ENCODE assay signal across 24 mouse cellular contexts in the genomic region with DNA sequence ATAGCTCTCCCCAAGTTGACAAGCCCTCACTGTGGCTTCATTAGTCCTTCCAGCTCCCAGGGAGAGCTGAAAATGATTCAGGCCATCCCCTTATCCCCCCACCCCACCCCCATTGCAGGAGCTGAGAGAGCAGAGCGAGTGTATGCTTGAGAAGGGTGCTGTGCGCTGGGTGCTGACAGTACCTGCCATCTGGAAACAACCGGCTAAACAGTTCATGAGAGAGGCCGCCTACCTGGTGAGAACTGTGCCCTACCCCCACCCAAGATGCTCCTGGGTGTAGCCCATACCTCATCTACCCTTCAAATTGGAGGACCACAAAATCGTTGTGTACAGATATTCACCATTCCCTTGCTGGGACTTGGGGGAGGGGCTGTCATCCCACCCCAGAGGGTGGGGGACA. TPM values are rescaled to one million over a fixed set of nuclear protein-coding genes. Genes with fewer than 3 reads are reported as not detected.
DNase-seq lines count a peak whose midpoint lies in the region; ATAC-seq and TF ChIP-seq lines count a peak whose summit lies in the region.
"Had no signal": no experiment of that assay in that cellular context is flagged by ENCODE, and none has a peak within 500 bp of the region (broad histone marks: within the 10 kb centered on the region; RNA-seq: fewer than 3 reads in every experiment).

No protein-coding gene starts in this region.

- peaks cover 63% of the 10 kb centered on the region for H3K4me1 ChIP-seq in heart, embryonic 10.5 days
- peaks cover 42% of the 10 kb centered on the region for H3K4me1 ChIP-seq in heart, embryonic 11.5 days (ENCODE audit: control insufficient read depth, insufficient read depth, low read length)
- peaks cover 86% of the 10 kb centered on the region for H3K4me1 ChIP-seq in liver, embryonic 12.5 days
- H3K4me1 ChIP-seq in liver, embryonic 11.5 days (replicated peaks; ENCODE audit: control insufficient read depth, insufficient read depth, low read length), result peaks cover 45% of the 10 kb centered on the region
- peaks cover 38% of the 10 kb centered on the region for H3K4me1 ChIP-seq in liver, postnatal 0 days (ENCODE audit: insufficient read depth)
- H3K4me1 ChIP-seq: hindbrain, embryonic 15.5 days had no signal

- H3K4me3 ChIP-seq in heart, embryonic 10.5 days, result no peak overlapping the region
- no peak overlapping the region for H3K4me3 ChIP-seq in heart, embryonic 11.5 days (ENCODE audit: low read depth, low read length)
- H3K4me3 ChIP-seq in liver, embryonic 12.5 days, result no peak overlapping the region
- no peak overlapping the region for H3K4me3 ChIP-seq in liver, embryonic 11.5 days (ENCODE audit: low read depth, low read length)
- no peak overlapping the region for H3K4me3 ChIP-seq in liver, postnatal 0 days (ENCODE audit: low read depth, low read length)
- H3K4me3 ChIP-seq: embryonic facial prominence, embryonic 10.5 days; hindbrain, embryonic 15.5 days; intestine, embryonic 15.5 days; layer of hippocampus, adult 2 months; limb, embryonic 15.5 days; myocyte had no signal

- no peaks in the 10 kb centered on the region for H3K27me3 ChIP-seq in heart, embryonic 10.5 days (ENCODE audit: insufficient read depth, poor library complexity, severe bottlenecking)
- no peaks in the 10 kb centered on the region; the same call in 1 of the 2 replicates for H3K27me3 ChIP-seq in heart, embryonic 11.5 days (ENCODE audit: control insufficient read depth, insufficient read depth, low read length)
- no peaks in the 10 kb centered on the region for H3K27me3 ChIP-seq in liver, embryonic 12.5 days (replicated peaks)
- no peaks in the 10 kb centered on the region for H3K27me3 ChIP-seq in liver, embryonic 11.5 days (replicated peaks; ENCODE audit: control insufficient read depth, insufficient read depth, low read length)
- H3K27me3 ChIP-seq in liver, postnatal 0 days (ENCODE audit: insufficient read depth, low read length), result no peaks in the 10 kb centered on the region
- H3K27me3 ChIP-seq: hindbrain, embryonic 15.5 days; intestine, embryonic 15.5 days; limb, embryonic 15.5 days had no signal

- peak overlapping the region; percentile 80; the same call in 1 of the 2 replicates for H3K27ac ChIP-seq in heart, embryonic 10.5 days
- H3K27ac ChIP-seq in heart, embryonic 11.5 days (ENCODE audit: low read depth, low read length), result no peak overlapping the region; the same call in 1 of the 2 replicates
- peak overlapping the region; percentile 68; the same call in 1 of the 2 replicates for H3K27ac ChIP-seq in liver, embryonic 12.5 days
- H3K27ac ChIP-seq in liver, embryonic 11.5 days (ENCODE audit: low read depth, low read length), result no peak overlapping the region
- 0 out of 2 replicates have a peak overlapping the region, but pooled peaks have one; percentile 57 for H3K27ac ChIP-seq in liver, postnatal 0 days (ENCODE audit: low read depth)
- H3K27ac ChIP-seq: embryonic facial prominence, embryonic 10.5 days; limb, embryonic 15.5 days had no signal

- no peak overlapping the region for H3K9ac ChIP-seq in heart, embryonic 11.5 days (ENCODE audit: low read depth, low read length)
- H3K9ac ChIP-seq in liver, embryonic 12.5 days, result no peak overlapping the region
- no peak overlapping the region for H3K9ac ChIP-seq in liver, embryonic 11.5 days (ENCODE audit: low read depth, low read length)
- no peak overlapping the region for H3K9ac ChIP-seq in liver, postnatal 0 days (replicated peaks)
- H3K9ac ChIP-seq: hindbrain, embryonic 15.5 days; intestine, embryonic 15.5 days; limb, embryonic 15.5 days had no signal

- H3K9me3 ChIP-seq in heart, embryonic 10.5 days, result no peaks in the 10 kb centered on the region
- no peaks in the 10 kb centered on the region for H3K9me3 ChIP-seq in heart, embryonic 11.5 days (replicated peaks; ENCODE audit: control insufficient read depth, low read length)
- no peaks in the 10 kb centered on the region for H3K9me3 ChIP-seq in liver, embryonic 12.5 days (replicated peaks)
- H3K9me3 ChIP-seq in liver, embryonic 11.5 days (ENCODE audit: control insufficient read depth, low read length), result no peaks in the 10 kb centered on the region
- no peaks in the 10 kb centered on the region for H3K9me3 ChIP-seq in liver, postnatal 0 days (ENCODE audit: low read length)
- H3K9me3 ChIP-seq: embryonic facial prominence, embryonic 10.5 days; hindbrain, embryonic 15.5 days; intestine, embryonic 15.5 days; limb, embryonic 15.5 days had no signal

- 78% methylated on average over 5 of the region's 5 CpGs for WGBS in heart, embryonic 10.5 days
- WGBS in heart, embryonic 11.5 days (ENCODE audit: insufficient replicate concordance), result 84% methylated on average over 5 of the region's 5 CpGs
- WGBS in liver, embryonic 12.5 days (ENCODE audit: insufficient replicate concordance), result 79% methylated on average over 5 of the region's 5 CpGs
- WGBS in liver, embryonic 11.5 days, result 92% methylated on average over 5 of the region's 5 CpGs
- WGBS in liver, postnatal 0 days (ENCODE audit: insufficient replicate concordance), result 86% methylated on average over 5 of the region's 5 CpGs

- ATAC-seq in heart, embryonic 11.5 days (replicated peaks; ENCODE audit: insufficient number of reproducible peaks, low FRiP score, low TSS enrichment), result no peak
- no peak for ATAC-seq in liver, embryonic 12.5 days
- ATAC-seq in liver, embryonic 11.5 days (replicated peaks; ENCODE audit: low FRiP score), result no peak
- no peak for ATAC-seq in liver, postnatal 0 days

- peak; percentile 68 for DNase-seq in heart, embryonic 10.5 days (ENCODE audit: low spot score)
- DNase-seq in liver, embryonic 11.5 days (ENCODE audit: low spot score), result no peak
- peak; percentile 9 to 56 for DNase-seq in spleen, postnatal 4 days (ENCODE audit: low spot score in 2 of 2)
- no peak for DNase-seq in spleen, postnatal 36 days (ENCODE audit: low spot score in 2 of 2)
- no peak for DNase-seq in liver, postnatal 0 days
- DNase-seq: cerebellum, adult 8-10 months; gastrocnemius, postnatal 10 days; lung, postnatal 10 days; midbrain, embryonic 14.5 days; thymus, postnatal 14 days had no signal

- H3K36me3 ChIP-seq in heart, embryonic 10.5 days, result peaks cover 38% of the 10 kb centered on the region
- H3K36me3 ChIP-seq in heart, embryonic 11.5 days (ENCODE audit: control insufficient read depth, insufficient read depth, low read length), result peaks cover 2% of the 10 kb centered on the region; the same call in 1 of the 2 replicates
- peaks cover 64% of the 10 kb centered on the region for H3K36me3 ChIP-seq in liver, embryonic 12.5 days
- peaks cover 13% of the 10 kb centered on the region; the same call in 1 of the 2 replicates for H3K36me3 ChIP-seq in liver, embryonic 11.5 days (ENCODE audit: control insufficient read depth, insufficient read depth, low read length)
- H3K36me3 ChIP-seq in liver, postnatal 0 days (replicated peaks; ENCODE audit: insufficient read depth, low read length), result peaks cover 5% of the 10 kb centered on the region; the same call in 1 of the 2 replicates

- no peak for TF ChIP-seq CTCF in liver, postnatal 0 days (IDR thresholded peaks at IDR 0.05; ENCODE audit: low read depth)

- no peak overlapping the region for H3K4me2 ChIP-seq in heart, embryonic 11.5 days
- no peak overlapping the region for H3K4me2 ChIP-seq in liver, embryonic 12.5 days
- H3K4me2 ChIP-seq in liver, embryonic 11.5 days, result no peak overlapping the region
- no peak overlapping the region for H3K4me2 ChIP-seq in liver, postnatal 0 days (ENCODE audit: low read depth, low read length)
- H3K4me2 ChIP-seq: hindbrain, embryonic 15.5 days; intestine, embryonic 15.5 days; limb, embryonic 15.5 days had no signal

- no peak for TF ChIP-seq EP300 in liver, postnatal 0 days (IDR thresholded peaks at IDR 0.05; ENCODE audit: low read depth)

RNA-seq across cellular contexts. Expression of gene Gm11037, which starts 6.0 kb away (rescaled TPM):
- polyA plus RNA-seq in heart, embryonic 10.5 days (2016; fragmentation: Nextera tagmentation; extraction: Ambion mirVana), result not detected in 2 replicates
- not detected in 2 replicates for polyA plus RNA-seq in heart, embryonic 11.5 days (2014; fragmentation: Nextera tagmentation; extraction: Ambion mirVana)
- not detected in 2 replicates for polyA plus RNA-seq in liver, embryonic 12.5 days (2016; fragmentation: Nextera tagmentation; extraction: Ambion mirVana)
- polyA plus RNA-seq in liver, embryonic 11.5 days (2014; fragmentation: Nextera tagmentation; extraction: Ambion mirVana), result not detected in 2 replicates
- not detected in 2 replicates for polyA plus RNA-seq in liver, postnatal 0 days (2015; fragmentation: Nextera tagmentation; extraction: Ambion mirVana)
- polyA plus RNA-seq: C2C12; embryonic facial prominence, embryonic 10.5 days; forebrain, embryonic 11.5 days; hindbrain, embryonic 15.5 days; intestine, embryonic 15.5 days; kidney, embryonic 16.5 days; limb, embryonic 15.5 days; midbrain, embryonic 14.5 days; myocyte; neural tube, embryonic 14.5 days; spleen, adult 2 months; stomach, postnatal 0 days had no signal

RNA-seq across cellular contexts. Expression of gene Hspa12b, which starts 12.2 kb away (rescaled TPM):
- polyA plus RNA-seq in heart, embryonic 10.5 days (2016; fragmentation: Nextera tagmentation; extraction: Ambion mirVana), result 10.0 and 10.8 TPM in 2 replicates
- 5.6 and 6.3 TPM in 2 replicates for polyA plus RNA-seq in heart, embryonic 11.5 days (2014; fragmentation: Nextera tagmentation; extraction: Ambion mirVana)
- 4.2 TPM in 2 replicates for polyA plus RNA-seq in liver, embryonic 12.5 days (2016; fragmentation: Nextera tagmentation; extraction: Ambion mirVana)
- 5.5 TPM in 2 replicates for polyA plus RNA-seq in liver, embryonic 11.5 days (2014; fragmentation: Nextera tagmentation; extraction: Ambion mirVana)
- polyA plus RNA-seq in liver, postnatal 0 days (2015; fragmentation: Nextera tagmentation; extraction: Ambion mirVana), result 0.65 and 0.67 TPM in 2 replicates

RNA-seq across cellular contexts. Expression of gene 1700037H04Rik, which starts 20.6 kb away (rescaled TPM):
- polyA plus RNA-seq in heart, embryonic 10.5 days (2016; fragmentation: Nextera tagmentation; extraction: Ambion mirVana), result 82.6 and 86.0 TPM in 2 replicates
- 83.0 and 83.4 TPM in 2 replicates for polyA plus RNA-seq in heart, embryonic 11.5 days (2014; fragmentation: Nextera tagmentation; extraction: Ambion mirVana)
- polyA plus RNA-seq in liver, embryonic 12.5 days (2016; fragmentation: Nextera tagmentation; extraction: Ambion mirVana), result 131 and 141 TPM in 2 replicates
- polyA plus RNA-seq in liver, embryonic 11.5 days (2014; fragmentation: Nextera tagmentation; extraction: Ambion mirVana), result 130 TPM in 2 replicates
- 58.1 and 61.6 TPM in 2 replicates for polyA plus RNA-seq in liver, postnatal 0 days (2015; fragmentation: Nextera tagmentation; extraction: Ambion mirVana)

RNA-seq across cellular contexts. Expression of gene Cenpb, which starts 40.6 kb away (rescaled TPM):
- 4.9 and 5.1 TPM in 2 replicates for polyA plus RNA-seq in heart, embryonic 10.5 days (2016; fragmentation: Nextera tagmentation; extraction: Ambion mirVana)
- polyA plus RNA-seq in heart, embryonic 11.5 days (2014; fragmentation: Nextera tagmentation; extraction: Ambion mirVana), result 4.1 and 4.6 TPM in 2 replicates
- 5.9 and 6.5 TPM in 2 replicates for polyA plus RNA-seq in liver, embryonic 12.5 days (2016; fragmentation: Nextera tagmentation; extraction: Ambion mirVana)
- 3.8 and 4.9 TPM in 2 replicates for polyA plus RNA-seq in liver, embryonic 11.5 days (2014; fragmentation: Nextera tagmentation; extraction: Ambion mirVana)
- 4.2 and 4.8 TPM in 2 replicates for polyA plus RNA-seq in liver, postnatal 0 days (2015; fragmentation: Nextera tagmentation; extraction: Ambion mirVana)

RNA-seq across cellular contexts. Expression of gene Cdc25b, which starts 47.5 kb away (rescaled TPM):
- polyA plus RNA-seq in heart, embryonic 10.5 days (2016; fragmentation: Nextera tagmentation; extraction: Ambion mirVana), result 27.8 and 35.9 TPM in 2 replicates
- polyA plus RNA-seq in heart, embryonic 11.5 days (2014; fragmentation: Nextera tagmentation; extraction: Ambion mirVana), result 41.1 and 41.8 TPM in 2 replicates
- 172 and 182 TPM in 2 replicates for polyA plus RNA-seq in liver, embryonic 12.5 days (2016; fragmentation: Nextera tagmentation; extraction: Ambion mirVana)
- 76.4 and 85.4 TPM in 2 replicates for polyA plus RNA-seq in liver, embryonic 11.5 days (2014; fragmentation: Nextera tagmentation; extraction: Ambion mirVana)
- 67.6 and 77.7 TPM in 2 replicates for polyA plus RNA-seq in liver, postnatal 0 days (2015; fragmentation: Nextera tagmentation; extraction: Ambion mirVana)

Comparison
In these comparisons a context has a peak if more than half of its experiments do, and no peak if none do; other contexts are left out.
1. DNase-seq: peak in heart, embryonic 10.5 days (single experiment) and spleen, postnatal 4 days (2 of 2); none in liver, embryonic 11.5 days (single experiment), spleen, postnatal 36 days (0 of 2) and liver, postnatal 0 days (single experiment).
2. H3K27ac ChIP-seq: peak in heart, embryonic 10.5 days (single experiment), liver, embryonic 12.5 days (single experiment) and liver, postnatal 0 days (single experiment); none in heart, embryonic 11.5 days (single experiment) and liver, embryonic 11.5 days (single experiment).